Mouse (Mus musculus) stomach, embryonic 16.5 days (tissue): Measurements from ENCODE around the gene 4933428G20Rik. TPM values are rescaled to one million over a fixed set of nuclear protein-coding genes. Genes with fewer than 3 reads are reported as not detected.

Experiments
- ATAC-seq: fragments of 200-750 bp; cut with Nextera tagmentation; 2 replicates; pipeline ENCODE4 v1.8.0; 2017; ENCODE audit warnings: moderate number of reproducible peaks, moderate TSS enrichment; ENCODE audit not compliant: insufficient read depth, low FRiP score
- H3K27ac ChIP-seq: fragments of 300-500 bp; sonication (generic); 2 replicates; pipeline ENCODE4 v1.5.1; 2014; ENCODE audit warnings: low read length
- H3K27me3 ChIP-seq: fragments of 300-500 bp; sonication (generic); 2 replicates; pipeline ENCODE4 v1.6.1; 2014; ENCODE audit warnings: low read length, control low read depth, mixed read lengths; ENCODE audit not compliant: control insufficient read depth, insufficient read depth
- H3K36me3 ChIP-seq: fragments of 300-500 bp; sonication (generic); 2 replicates; pipeline ENCODE4 v1.6.1; 2014; ENCODE audit warnings: low read length; ENCODE audit not compliant: control insufficient read depth, insufficient read depth
- H3K4me1 ChIP-seq: fragments of 300-500 bp; sonication (generic); 2 replicates; pipeline ENCODE4 v1.6.1; 2014; ENCODE audit warnings: low read length, control low read depth, mixed read lengths; ENCODE audit not compliant: control insufficient read depth, insufficient read depth
- H3K4me2 ChIP-seq: fragments of 300-500 bp; sonication (generic); 2 replicates; pipeline ENCODE4 v1.6.1; 2014; ENCODE audit warnings: low read depth, low read length, mixed read lengths
- H3K4me3 ChIP-seq: fragments of 300-500 bp; sonication (generic); replicated peaks from 2 replicates; pipeline ENCODE4 v1.5.1; 2014; ENCODE audit warnings: mild to moderate bottlenecking, low read length
- H3K9ac ChIP-seq: fragments of 300-500 bp; sonication (generic); 2 replicates; pipeline ENCODE4 v1.6.1; 2014; ENCODE audit warnings: low read length
- H3K9me3 ChIP-seq: fragments of 300-500 bp; sonication (generic); replicated peaks from 2 replicates; pipeline ENCODE4 v1.6.1; 2016; ENCODE audit warnings: low read length, control low read depth; ENCODE audit not compliant: control insufficient read depth
- WGBS: fragments of 180-500 bp; shearing (Covaris S2); extraction: QIAGEN DNeasy Blood & Tissue Kit; methylation state at CpG from one replicate; pipeline ENCODE4 v1.1.7; 2014; 5-methylcytosine and 5-hydroxymethylcytosine counted together
- polyA plus RNA-seq: library from polyadenylated mRNA; unstranded; fragments of >200 nt; fragmentation: Nextera tagmentation; extraction: Ambion mirVana; gene quantifications from 2 replicates; pipeline ENCODE4 v1.2.1, GENCODE M21; 2015

Gene 4933428G20Rik
- polyA plus RNA-seq, 1 experiment from 2014 or later, result 0.80 TPM

DNA sequence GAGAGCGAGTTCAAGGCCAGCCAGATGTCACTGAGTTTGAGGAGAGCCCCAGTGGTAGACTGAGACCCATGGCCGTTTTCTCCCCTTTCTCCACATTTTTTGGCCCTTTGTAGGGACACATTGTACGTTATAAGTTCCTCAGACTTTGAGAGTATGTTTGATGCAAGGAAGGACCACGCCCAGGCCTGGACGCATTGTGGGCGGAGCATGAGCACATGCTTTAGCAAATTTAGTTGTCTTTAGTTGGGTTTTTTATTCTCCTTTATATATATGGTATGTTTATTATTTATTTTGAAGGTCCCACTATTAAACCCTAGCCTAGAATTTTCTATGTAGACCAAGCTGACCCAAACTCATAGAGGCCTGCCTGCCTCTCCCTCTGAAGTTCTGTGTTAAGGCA lies 21.8 kb downstream of the 4933428G20Rik start:
- ATAC-seq, result no peak
- Histone ChIP-seq H3K4me3 (no peak overlapping the region), H3K9me3 (no peaks in the 10 kb centered on the region), H3K36me3 (peaks cover 15% of the 10 kb centered on the region; the same call in 1 of the 2 replicates), H3K27ac (no peak overlapping the region), H3K4me1 (peaks cover 4% of the 10 kb centered on the region; the same call in 1 of the 2 replicates), H3K9ac (no peak overlapping the region), H3K4me2 (no peak overlapping the region), H3K27me3 (no peaks in the 10 kb centered on the region)
- 80% methylated on average over 6 of the region's 6 CpGs for WGBS

- ATAC-seq, result no peak
- Histone ChIP-seq H3K4me2 (no peak overlapping the region), H3K9me3 (no peaks in the 10 kb centered on the region), H3K27me3 (no peaks in the 10 kb centered on the region), H3K36me3 (peaks cover 22% of the 10 kb centered on the region), H3K4me3 (no peak overlapping the region), H3K27ac (no peak overlapping the region), H3K4me1 (peaks cover 4% of the 10 kb centered on the region; the same call in 1 of the 2 replicates), H3K9ac (no peak overlapping the region; the same call in 1 of the 2 replicates)
- WGBS, result 77% methylated on average over 7 of the region's 7 CpGs
These were observed 22.7 kb downstream of the 4933428G20Rik start for GRCm38 (mm10) chr11:97477431-97477830.

- H3K36me3 ChIP-seq, result peaks cover 22% of the 10 kb centered on the region
- H3K9me3 ChIP-seq, result no peaks in the 10 kb centered on the region
- no peak overlapping the region for H3K4me2 ChIP-seq
- ATAC-seq, result no peak; the same call in 1 of the 2 replicates
- H3K4me3 ChIP-seq, result no peak overlapping the region
- H3K27ac ChIP-seq, result no peak overlapping the region
- H3K9ac ChIP-seq, result no peak overlapping the region
- H3K27me3 ChIP-seq, result no peaks in the 10 kb centered on the region
- peaks cover 4% of the 10 kb centered on the region; the same call in 1 of the 2 replicates for H3K4me1 ChIP-seq
- WGBS, result 61% methylated on average over 8 of the region's 8 CpGs
These were observed 23.6 kb downstream of the 4933428G20Rik start for GRCm38 (mm10) chr11:97476334-97477095.

DNA sequence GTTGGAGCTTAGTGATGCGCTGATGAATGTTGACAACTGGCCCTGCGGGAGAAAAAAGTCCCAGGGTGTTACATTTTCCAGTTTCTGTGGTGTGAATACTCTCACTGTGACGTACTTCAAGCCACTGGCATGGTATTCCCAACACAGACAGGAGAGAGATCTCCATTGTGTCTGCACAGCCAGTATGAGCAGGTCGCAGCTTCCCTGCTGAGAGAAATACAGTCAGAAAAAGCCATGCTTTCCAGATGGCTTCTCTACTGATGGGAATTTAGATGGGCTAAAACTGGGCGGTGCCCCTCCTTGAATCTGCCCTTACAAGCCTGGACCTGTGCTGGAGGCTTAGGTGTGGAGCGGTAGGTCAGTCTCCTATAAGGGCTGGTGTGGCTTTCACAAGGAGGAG lies 28.9 kb downstream of the 4933428G20Rik start:
- no peak for ATAC-seq
- H3K9ac ChIP-seq, result no peak overlapping the region
- 83% methylated on average over 6 of the region's 6 CpGs for WGBS

GRCm38 (mm10) chr11:97469828-97470227 lies 30.3 kb downstream of the 4933428G20Rik start:
- ATAC-seq, result no peak
- H3K9ac ChIP-seq, result no peak overlapping the region
- H3K36me3 ChIP-seq, result peaks cover 9% of the 10 kb centered on the region
- 94% methylated on average over 7 of the region's 7 CpGs for WGBS
- no peaks in the 10 kb centered on the region for H3K9me3 ChIP-seq
- no peaks in the 10 kb centered on the region for H3K27me3 ChIP-seq
- no peak overlapping the region for H3K4me2 ChIP-seq
- no peak overlapping the region for H3K27ac ChIP-seq
- no peak overlapping the region for H3K4me3 ChIP-seq
- no peaks in the 10 kb centered on the region for H3K4me1 ChIP-seq

More for the DNA sequence above, 28.9 kb downstream of the 4933428G20Rik start:
- no peaks in the 10 kb centered on the region for H3K9me3 ChIP-seq
- no peaks in the 10 kb centered on the region for H3K27me3 ChIP-seq
- peaks cover 16% of the 10 kb centered on the region for H3K36me3 ChIP-seq
- H3K4me1 ChIP-seq, result no peaks in the 10 kb centered on the region
- H3K4me3 ChIP-seq, result no peak overlapping the region
- no peak overlapping the region for H3K4me2 ChIP-seq
- no peak overlapping the region for H3K27ac ChIP-seq

DNA sequence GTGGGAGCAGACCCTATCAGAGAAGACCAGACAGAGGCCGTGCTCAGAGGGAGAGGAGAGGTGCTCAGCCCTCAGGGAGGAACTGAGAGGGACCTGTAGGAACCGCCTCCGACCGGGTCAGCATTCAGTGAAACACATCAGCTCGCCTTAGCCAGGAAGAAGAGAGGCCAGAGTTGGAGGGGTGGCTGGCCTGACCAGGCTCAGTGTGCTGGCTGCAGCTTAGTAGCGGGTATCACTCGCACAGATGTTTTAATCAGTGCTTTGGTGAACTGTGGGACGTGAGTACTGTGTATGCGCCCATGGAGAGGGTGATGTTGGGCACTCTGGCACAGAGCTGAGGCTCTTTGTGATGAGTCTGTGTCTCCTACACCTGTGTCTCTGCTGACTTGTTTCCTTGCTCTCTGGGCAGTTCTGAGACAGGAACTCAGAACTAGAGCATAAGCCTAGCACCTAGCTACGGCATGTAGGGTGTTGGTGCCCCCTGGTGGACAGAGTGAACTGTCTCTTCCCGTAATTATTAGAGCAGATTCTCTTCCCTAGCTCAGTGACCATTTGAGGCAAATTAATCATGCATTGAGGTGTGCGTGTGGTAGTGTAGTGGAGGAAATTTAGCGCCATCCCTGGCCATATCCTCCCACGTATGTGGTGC lies 31.4 kb downstream of the 4933428G20Rik start:
- WGBS, result 52% methylated on average over 14 of the region's 14 CpGs

GRCm38 (mm10) chr11:97466444-97467160 lies 33.5 kb downstream of the 4933428G20Rik start:
- ATAC-seq, result no peak
- H3K4me3 ChIP-seq, result no peak overlapping the region
- H3K4me1 ChIP-seq, result no peaks in the 10 kb centered on the region
- no peaks in the 10 kb centered on the region; the same call in 1 of the 2 replicates for H3K36me3 ChIP-seq
- H3K27ac ChIP-seq, result no peak overlapping the region
- no peaks in the 10 kb centered on the region for H3K27me3 ChIP-seq
- no peak overlapping the region for H3K9ac ChIP-seq
- 74% methylated on average over 10 of the region's 10 CpGs for WGBS
- H3K9me3 ChIP-seq, result no peaks in the 10 kb centered on the region
- H3K4me2 ChIP-seq, result no peak overlapping the region

More for the DNA sequence above, 31.4 kb downstream of the 4933428G20Rik start:
- H3K4me3 ChIP-seq, result no peak overlapping the region
- H3K27me3 ChIP-seq, result no peaks in the 10 kb centered on the region
- H3K4me1 ChIP-seq, result no peaks in the 10 kb centered on the region
- peak; percentile 55 for ATAC-seq
- H3K9me3 ChIP-seq, result no peaks in the 10 kb centered on the region
- H3K4me2 ChIP-seq, result no peak overlapping the region
- no peak overlapping the region for H3K9ac ChIP-seq
- H3K27ac ChIP-seq, result no peak overlapping the region
- peaks cover 8% of the 10 kb centered on the region for H3K36me3 ChIP-seq

DNA sequence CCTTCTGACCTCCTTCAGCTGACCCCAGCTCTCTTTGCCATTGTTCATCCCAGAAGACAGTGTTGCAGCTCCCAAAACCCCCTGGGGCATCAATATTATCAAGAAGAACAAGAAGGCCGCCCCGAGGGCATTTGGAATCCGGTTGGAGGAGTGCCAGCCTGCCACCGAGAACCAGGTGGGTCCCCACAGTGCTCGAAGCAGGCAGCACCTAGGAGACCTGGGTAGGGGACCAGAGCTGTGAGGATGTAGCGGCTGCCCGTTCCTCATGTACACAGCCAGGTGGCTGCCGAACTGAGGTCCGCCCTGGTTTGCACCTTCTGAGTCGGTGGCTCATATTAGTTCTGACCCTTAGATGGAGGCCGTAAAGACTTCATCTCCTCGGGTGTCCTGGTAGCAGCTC lies 34.2 kb downstream of the 4933428G20Rik start:
- no peaks in the 10 kb centered on the region; the same call in 1 of the 2 replicates for H3K36me3 ChIP-seq
- no peak overlapping the region for H3K4me2 ChIP-seq
- H3K27me3 ChIP-seq, result no peaks in the 10 kb centered on the region
- no peaks in the 10 kb centered on the region for H3K9me3 ChIP-seq
- no peak overlapping the region for H3K4me3 ChIP-seq
- H3K9ac ChIP-seq, result no peak overlapping the region
- no peak for ATAC-seq
- no peak overlapping the region for H3K27ac ChIP-seq
- no peaks in the 10 kb centered on the region for H3K4me1 ChIP-seq
- WGBS, result 88% methylated on average over 12 of the region's 12 CpGs

GRCm38 (mm10) chr11:97463991-97464390 lies 36.1 kb downstream of the 4933428G20Rik start:
- no peak overlapping the region for H3K4me2 ChIP-seq
- H3K9me3 ChIP-seq, result no peaks in the 10 kb centered on the region
- H3K9ac ChIP-seq, result no peak overlapping the region
- no peaks in the 10 kb centered on the region for H3K4me1 ChIP-seq
- H3K36me3 ChIP-seq, result peaks cover 7% of the 10 kb centered on the region
- no peaks in the 10 kb centered on the region for H3K27me3 ChIP-seq
- no peak for ATAC-seq
- H3K4me3 ChIP-seq, result no peak overlapping the region
- 88% methylated on average over 4 of the region's 4 CpGs for WGBS
- H3K27ac ChIP-seq, result no peak overlapping the region
